Mouse (Mus musculus) G1E (cell line): ENCODE data around the gene Zfp536.

Experiments used
- CTCF ChIP-seq: IDR thresholded peaks from 2 replicates; pipeline ENCODE4 v1.5.1; 2012; ENCODE audit warnings: low read depth, low read length, inconsistent platforms, mixed read lengths
- GATA1 ChIP-seq: IDR thresholded peaks from 2 replicates; pipeline ENCODE4 v1.6.1; 2012; ENCODE audit warnings: borderline replicate concordance, low read length, inconsistent platforms, mixed read lengths
- GATA2 ChIP-seq: IDR thresholded peaks from 2 replicates; pipeline ENCODE4 v1.6.1; 2012; ENCODE audit warnings: low read depth, low read length, inconsistent platforms, borderline replicate concordance
- POLR2AphosphoS5 ChIP-seq: IDR thresholded peaks from 2 replicates; pipeline ENCODE4 v1.6.1; 2012; ENCODE audit warnings: low read depth, low read length, inconsistent platforms; ENCODE audit not compliant: insufficient replicate concordance
- TAL1 ChIP-seq: conservative IDR thresholded peaks from 2 replicates; pipeline ENCODE4 v1.6.1; 2012; ENCODE audit warnings: low read depth, low read length, inconsistent platforms, mixed read lengths

DNA sequence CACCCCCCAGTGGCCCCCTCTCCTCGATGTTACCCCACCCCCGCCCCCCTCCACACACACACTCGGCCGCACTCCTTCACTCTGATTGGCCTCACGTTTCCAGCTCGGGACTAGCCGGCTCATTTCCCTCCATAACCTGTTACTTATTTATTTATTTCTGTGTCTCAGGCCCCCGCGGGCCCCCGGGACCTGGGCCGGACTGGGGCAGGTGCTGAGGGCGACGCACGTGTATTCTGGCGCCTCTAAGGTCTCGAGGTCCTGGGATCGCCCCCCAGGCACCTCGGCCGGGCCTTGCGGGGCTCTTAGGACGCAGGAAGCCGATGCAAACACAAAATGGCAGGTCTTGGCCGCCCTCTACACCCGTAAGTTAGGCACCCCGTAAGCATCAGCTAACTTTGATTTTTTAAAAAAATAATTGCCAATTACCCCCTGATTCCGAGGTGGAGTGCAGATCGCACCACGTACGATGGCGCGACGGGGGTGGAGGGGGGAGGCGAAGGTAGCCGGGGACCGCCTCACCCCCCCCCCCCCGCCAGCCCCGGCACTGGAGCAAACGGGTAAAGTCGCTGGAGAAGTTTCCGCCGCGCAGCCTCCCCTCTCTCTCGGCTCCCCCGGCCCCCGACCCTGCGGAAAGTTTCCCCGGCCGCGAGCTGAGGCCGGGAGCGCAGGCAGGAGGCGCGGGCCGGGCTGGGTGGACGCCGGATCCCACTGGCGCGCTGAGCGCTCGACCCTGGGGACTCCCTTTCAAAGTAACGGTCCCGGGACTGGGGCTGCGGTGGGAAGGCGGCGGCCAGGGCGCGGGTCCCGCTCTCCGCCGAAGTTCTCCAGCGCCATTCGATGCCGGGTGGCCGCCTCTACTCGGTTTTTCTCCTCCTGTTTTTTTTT, 1.7 kb downstream of the Zfp536 start:
- TF ChIP-seq GATA1 = no peak
- TF ChIP-seq CTCF = no peak
- TF ChIP-seq TAL1 = no peak
- no peak for TF ChIP-seq POLR2AphosphoS5
- TF ChIP-seq GATA2 = no peak
